Mouse (Mus musculus) lung, adult 2 months (tissue): ENCODE data around the gene Olfr366. TPM values are rescaled to one million over a fixed set of nuclear protein-coding genes. Genes with fewer than 3 reads are reported as not detected.
"Not testable (repeated sequence)": the region's sequence is repeated elsewhere in the genome, so short reads cannot be mapped to it uniquely, and the experiment has no call there.

ENCODE experiments used
- DNase-seq: peaks from one replicate; pipeline ENCODE4 v3.0.0; 2022
- H3K4me1 ChIP-seq: fragments of 200-500 bp; 2 replicates; pipeline ENCODE4 v1.6.1; 2011; ENCODE audit warnings: low read length; ENCODE audit not compliant: control insufficient read depth, insufficient read depth
- H3K4me3 ChIP-seq: fragments of 200-500 bp; replicated peaks from 2 replicates; pipeline ENCODE3; 2011; ENCODE audit warnings: low read depth, mild to moderate bottlenecking, control low read depth, low read length; ENCODE audit errors: extremely low read depth
- CTCF ChIP-seq: fragments of 200-500 bp; IDR thresholded peaks from 2 replicates; pipeline ENCODE4 v1.5.1; 2011; ENCODE audit warnings: mild to moderate bottlenecking, low read length, control low read depth; ENCODE audit not compliant: insufficient read depth
- POLR2A ChIP-seq: fragments of 200-500 bp; IDR thresholded peaks from 2 replicates; pipeline ENCODE4 v1.6.1; 2011; ENCODE audit warnings: low read depth, mild to moderate bottlenecking, control low read depth, low read length, borderline replicate concordance; ENCODE audit errors: extremely low read depth
- WGBS: fragments of 180-500 bp; shearing (Covaris S2); methylation state at CpG from one replicate; pipeline ENCODE4 v1.1.7; 2018; 5-methylcytosine and 5-hydroxymethylcytosine counted together
- polyA plus RNA-seq: library from polyadenylated mRNA; depleted of rRNA; stranded (reverse); fragments of >200 nt; gene quantifications from 2 replicates; pipeline ENCODE4 v1.2.3, GENCODE M21; 2012; rRNA removed

The Olfr366 gene
- polyA plus RNA-seq = not detected in 2 replicates

- no peak for TF ChIP-seq CTCF
- TF ChIP-seq POLR2A = no peak
- DNase-seq = no peak
- no peaks in the 10 kb centered on the region for H3K4me1 ChIP-seq
- H3K4me3 ChIP-seq = no peak within 1 kb of the TSS
Observed at GRCm38 (mm10) chr2:37211274-37211673, at the start of gene Olfr366. Gene Olfr366, plus strand, starts transcription at chr2:37211574.

GRCm38 (mm10) chr2:37187898-37188297 is 23.5 kb upstream of the Olfr366 start, which contains the start of gene Olfr365:
Gene Olfr365, plus strand, starts transcription at chr2:37188198.
- TF ChIP-seq POLR2A (no peak), CTCF (no peak)
- no peak within 1 kb of the TSS for H3K4me3 ChIP-seq
- H3K4me1 ChIP-seq = no peaks in the 10 kb centered on the region
- no peak for DNase-seq
- WGBS = 72% methylated on average over 3 of the region's 3 CpGs

- DNase-seq = not testable (repeated sequence)
- WGBS = 75% methylated on average over 7 of the region's 7 CpGs
Observed at GRCm38 (mm10) chr2:37261781-37262180, 50.4 kb downstream of the Olfr366 start.

More at GRCm38 (mm10) chr2:37261781-37262180, 50.4 kb downstream of the Olfr366 start:
- not testable (repeated sequence) for H3K4me3 ChIP-seq, H3K4me1 ChIP-seq

Other genes with a start within 250 kb of the Olfr366 start
- not detected in 2 replicates for gene Olfr357, start 217.7 kb upstream of the Olfr366 start, polyA plus RNA-seq
- gene Olfr358, start 202.2 kb upstream of the Olfr366 start, polyA plus RNA-seq = not detected in 2 replicates
- not detected in 2 replicates for gene Olfr360, start 145.8 kb upstream of the Olfr366 start, polyA plus RNA-seq
- not detected in 2 replicates for gene Olfr361, start 122.3 kb upstream of the Olfr366 start, polyA plus RNA-seq
- not detected in 2 replicates for gene Olfr362, start 93.7 kb upstream of the Olfr366 start, polyA plus RNA-seq
- gene Olfr364-ps1, start 72.3 kb upstream of the Olfr366 start, polyA plus RNA-seq = not detected in 2 replicates
- gene Olfr365, start 23.4 kb upstream of the Olfr366 start, polyA plus RNA-seq = not detected in 2 replicates
- gene Olfr368, start 114.9 kb downstream of the Olfr366 start, polyA plus RNA-seq = not detected in 2 replicates
- 8.7 and 14.6 TPM in 2 replicates for gene Pdcl, start 147.8 kb downstream of the Olfr366 start, polyA plus RNA-seq
- 5.7 and 8.6 TPM in 2 replicates for gene Rc3h2, start 211.3 kb downstream of the Olfr366 start, polyA plus RNA-seq
- gene Zbtb26, start 231.6 kb downstream of the Olfr366 start, polyA plus RNA-seq = 1.8 and 2.8 TPM in 2 replicates
- gene Zbtb6, start 231.6 kb downstream of the Olfr366 start, polyA plus RNA-seq = 1.7 and 2.4 TPM in 2 replicates
- 8.6 and 13.9 TPM in 2 replicates for gene Rabgap1, start 231.7 kb downstream of the Olfr366 start, polyA plus RNA-seq